Mouse (Mus musculus) cerebellum, adult (tissue): ENCODE measurements at regions not wholly inside any gene's neighbourhood (a gene's known extent, or its start where the extent isn't known, plus 50 kb on each side); places are given as distances from the start of the nearest gene placed in this dataset.

Experiments
- ATAC-seq: cut with Nextera tagmentation; 2 replicates; pipeline ENCODE4 v1.9.2; 2017; ENCODE audit warnings: mild to moderate bottlenecking, moderate library complexity, mixed read lengths; ENCODE audit not compliant: insufficient number of reproducible peaks, low FRiP score, low TSS enrichment

- ATAC-seq = no peak
These were observed 213.6 kb upstream of the Jag1 start for GRCm38 (mm10) chr2:137329995-137330394.

- no peak for ATAC-seq
These were observed 207.0 kb upstream of the Jag1 start for GRCm38 (mm10) chr2:137323445-137323844.

GRCm38 (mm10) chr2:137310511-137310910 is 194.1 kb upstream of the Jag1 start:
- no peak for ATAC-seq

GRCm38 (mm10) chr2:137308116-137308515 is 191.7 kb upstream of the Jag1 start:
- no peak for ATAC-seq

GRCm38 (mm10) chr2:137301474-137302267 is 185.2 kb upstream of the Jag1 start:
- no peak for ATAC-seq

GRCm38 (mm10) chr2:137289231-137289630 is 172.8 kb upstream of the Jag1 start:
- ATAC-seq = no peak

GRCm38 (mm10) chr2:137271575-137272180 is 155.2 kb upstream of the Jag1 start:
- ATAC-seq = no peak

- no peak for ATAC-seq
These were observed 146.5 kb upstream of the Jag1 start for GRCm38 (mm10) chr2:137262911-137263310.

- no peak for ATAC-seq
These were observed 141.5 kb upstream of the Jag1 start for GRCm38 (mm10) chr2:137257847-137258515.

GRCm38 (mm10) chr2:137247931-137248330 is 131.5 kb upstream of the Jag1 start:
- ATAC-seq = no peak

- ATAC-seq = no peak
These were observed 127.9 kb upstream of the Jag1 start for GRCm38 (mm10) chr2:137244370-137244769.

- ATAC-seq = no peak
These were observed 127.5 kb upstream of the Jag1 start for GRCm38 (mm10) chr2:137243914-137244313.

- ATAC-seq = no peak
These were observed 120.5 kb upstream of the Jag1 start for GRCm38 (mm10) chr2:137236961-137237360.

- ATAC-seq = no peak
These were observed 117.5 kb upstream of the Jag1 start for GRCm38 (mm10) chr2:137233936-137234335.

GRCm38 (mm10) chr2:137231161-137231560 is 114.7 kb upstream of the Jag1 start:
- ATAC-seq = no peak

- no peak for ATAC-seq
These were observed 113.1 kb upstream of the Jag1 start for GRCm38 (mm10) chr2:137229422-137230069.

- ATAC-seq = no peak
These were observed 111.1 kb upstream of the Jag1 start for GRCm38 (mm10) chr2:137227495-137227894.

- ATAC-seq = no peak
These were observed 108.5 kb upstream of the Jag1 start for GRCm38 (mm10) chr2:137224702-137225552.

GRCm38 (mm10) chr2:137215697-137216096 is 99.3 kb upstream of the Jag1 start:
- ATAC-seq = no peak

- no peak for ATAC-seq
These were observed 91.4 kb upstream of the Jag1 start for GRCm38 (mm10) chr2:137207846-137208245.
